Mouse (Mus musculus): Measurements from ENCODE around the gene Olfr1469.
"Not testable (repeated sequence)": the region's sequence is repeated elsewhere in the genome, so short reads cannot be mapped to it uniquely, and the experiment has no call there.

The Olfr1469 gene

DNA sequence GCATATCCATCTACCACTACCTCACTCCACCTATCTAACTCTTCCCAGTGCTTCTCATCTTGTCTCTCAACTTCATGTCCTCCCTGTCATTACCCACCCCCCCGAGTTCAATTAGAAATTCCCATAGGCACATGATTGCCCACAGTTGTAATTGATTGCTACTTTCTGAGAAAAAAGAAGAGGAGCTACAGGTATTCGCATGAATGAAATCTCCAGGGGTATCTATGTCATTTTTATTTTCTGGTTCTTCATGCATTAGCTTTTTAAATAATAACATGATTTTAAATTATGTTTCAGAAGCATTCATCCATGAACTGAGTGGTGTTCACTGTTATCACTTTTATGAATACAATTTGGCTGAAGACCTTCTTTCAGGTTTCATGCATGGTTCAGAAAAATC, at the start of gene Olfr1469:
TSS of gene Olfr1469 (plus strand) at position 301 of the 400 bp plus-strand sequence.
- no peak for DNase-seq (ENCODE audit: inconsistent ontology term)

DNA sequence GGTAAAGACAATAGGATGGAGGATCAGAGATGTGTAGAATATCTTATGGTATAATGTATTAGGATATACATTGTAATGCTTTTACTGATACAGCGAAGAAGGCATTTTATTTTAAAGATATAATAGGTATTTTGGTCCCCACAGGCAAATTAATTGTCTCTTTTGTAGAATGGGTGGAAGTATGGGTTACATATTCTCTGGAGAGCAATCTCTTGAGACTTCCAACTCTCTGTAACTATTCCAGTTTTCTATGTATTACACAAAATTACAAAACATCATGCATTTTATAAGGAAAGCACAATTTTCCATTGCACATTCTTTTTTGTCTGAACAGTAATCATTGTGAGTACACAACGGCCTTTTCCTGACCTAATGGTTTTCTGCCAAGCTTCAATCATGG, 45.7 kb upstream of the Olfr1469 start, which contains the start of gene Olfr1467:
TSS of gene Olfr1467 (plus strand) at position 301 of the 400 bp plus-strand sequence.
- no peak for DNase-seq (ENCODE audit: inconsistent ontology term)

DNA sequence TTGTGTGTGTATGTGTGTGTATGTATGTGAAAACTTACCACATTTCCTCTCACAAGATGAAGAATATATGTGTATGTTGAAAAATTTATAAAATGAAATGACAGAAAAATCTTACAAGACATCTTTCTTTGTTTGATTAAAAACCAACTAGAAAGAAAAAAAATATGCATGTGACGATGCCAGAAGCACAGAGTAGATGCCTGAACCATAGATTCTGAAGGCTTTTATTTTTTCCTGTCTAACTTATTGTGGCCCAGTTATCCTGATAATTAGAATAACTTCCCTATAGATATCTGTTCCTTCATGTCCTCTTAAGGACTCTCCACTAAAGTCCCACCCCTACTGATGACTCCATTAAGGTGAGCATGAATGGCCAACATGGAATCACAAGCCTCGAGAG, 35.5 kb downstream of the Olfr1469 start, which contains the start of gene Olfr1471:
TSS of gene Olfr1471 (plus strand) at position 301 of the 400 bp plus-strand sequence.
- DNase-seq (ENCODE audit: inconsistent ontology term) = not testable (repeated sequence)

DNA sequence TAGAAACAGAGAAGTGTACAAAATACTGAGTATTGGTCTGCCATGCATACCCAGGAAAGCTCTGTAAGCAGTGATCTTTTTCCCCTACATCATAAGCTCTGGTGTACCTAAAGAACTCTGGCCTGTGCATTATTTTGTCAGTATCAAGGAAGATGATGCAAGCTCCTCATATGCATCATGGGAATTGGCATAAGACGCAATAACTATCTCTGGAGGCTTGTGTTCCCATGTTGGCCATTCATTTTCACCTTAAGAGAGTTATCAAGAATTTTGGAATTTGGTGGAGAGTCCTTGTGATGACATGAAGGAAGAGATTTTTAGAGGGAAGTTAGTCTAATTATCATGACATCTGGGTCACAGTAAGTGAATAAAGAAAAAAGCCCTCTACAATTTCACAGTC, 48.3 kb downstream of the Olfr1469 start, which contains the start of gene Olfr1472:
TSS of gene Olfr1472 (minus strand) at position 101 of the 400 bp plus-strand sequence.
- DNase-seq (ENCODE audit: inconsistent ontology term) = no peak

All from Muller cell, postnatal 12 days (primary cell).